Mouse (Mus musculus) midbrain, embryonic 15.5 days (tissue): ENCODE results near the gene Slc7a8. TPM values are rescaled to one million over a fixed set of nuclear protein-coding genes. Genes with fewer than 3 reads are reported as not detected.
A peak's percentile ranks its signal among the peaks of the same experiment; 100 is the strongest.

Experiments
- ATAC-seq: fragments of 200-750 bp; cut with Nextera tagmentation; replicated peaks from 2 replicates; pipeline ENCODE4 v1.8.0; 2017; ENCODE audit warnings: moderate TSS enrichment
- H3K27ac ChIP-seq: fragments of 300-500 bp; sonication (generic); 2 replicates; pipeline ENCODE4 v1.5.1; 2015; ENCODE audit warnings: mild to moderate bottlenecking, inconsistent platforms
- H3K27me3 ChIP-seq: fragments of 300-500 bp; sonication (generic); replicated peaks from 2 replicates; pipeline ENCODE4 v1.6.1; 2015; ENCODE audit warnings: inconsistent platforms
- H3K36me3 ChIP-seq: fragments of 300-500 bp; sonication (generic); replicated peaks from 2 replicates; pipeline ENCODE4 v1.6.1; 2015; ENCODE audit warnings: inconsistent platforms
- H3K4me1 ChIP-seq: fragments of 300-500 bp; sonication (generic); 2 replicates; pipeline ENCODE4 v1.6.1; 2015; ENCODE audit warnings: inconsistent platforms
- H3K4me2 ChIP-seq: fragments of 300-500 bp; sonication (generic); 2 replicates; pipeline ENCODE4 v1.6.1; 2015; ENCODE audit warnings: inconsistent platforms, mild to moderate bottlenecking, moderate library complexity
- H3K4me3 ChIP-seq: fragments of 300-500 bp; sonication (generic); 2 replicates; pipeline ENCODE4 v1.5.1; 2015; ENCODE audit warnings: mild to moderate bottlenecking, inconsistent platforms
- H3K9ac ChIP-seq: fragments of 300-500 bp; sonication (generic); 2 replicates; pipeline ENCODE4 v1.6.1; 2015; ENCODE audit warnings: mild to moderate bottlenecking, inconsistent platforms
- H3K9me3 ChIP-seq: fragments of 300-500 bp; sonication (generic); 2 replicates; pipeline ENCODE4 v1.6.1; 2016; ENCODE audit warnings: inconsistent platforms
- WGBS: fragments of 180-500 bp; shearing (Covaris S2); methylation state at CpG from one replicate; pipeline ENCODE4 v1.1.7; 2015; ENCODE audit warnings: mixed read lengths; 5-methylcytosine and 5-hydroxymethylcytosine counted together
- polyA plus RNA-seq: library from polyadenylated mRNA; unstranded; fragments of >200 nt; fragmentation: Nextera tagmentation; extraction: Ambion mirVana; gene quantifications from 2 replicates; pipeline ENCODE4 v1.2.1, GENCODE M21; 2015

The Slc7a8 gene
- polyA plus RNA-seq, 1 experiment from 2014 or later, result 9.9 TPM

GRCm38 (mm10) chr14:54728823-54729653 is 52.7 kb downstream of the Slc7a8 start:
- Histone ChIP-seq H3K9me3 (no peaks in the 10 kb centered on the region), H3K4me1 (no peaks in the 10 kb centered on the region), H3K4me3 (no peak overlapping the region), H3K9ac (no peak overlapping the region), H3K27ac (no peak overlapping the region), H3K36me3 (0 out of 2 replicates have a peak, but pooled peaks cover 2% of the 10 kb centered on the region), H3K27me3 (no peaks in the 10 kb centered on the region), H3K4me2 (no peak overlapping the region)
- no peak for ATAC-seq
- 61% methylated on average over 13 of the region's 13 CpGs for WGBS

DNA sequence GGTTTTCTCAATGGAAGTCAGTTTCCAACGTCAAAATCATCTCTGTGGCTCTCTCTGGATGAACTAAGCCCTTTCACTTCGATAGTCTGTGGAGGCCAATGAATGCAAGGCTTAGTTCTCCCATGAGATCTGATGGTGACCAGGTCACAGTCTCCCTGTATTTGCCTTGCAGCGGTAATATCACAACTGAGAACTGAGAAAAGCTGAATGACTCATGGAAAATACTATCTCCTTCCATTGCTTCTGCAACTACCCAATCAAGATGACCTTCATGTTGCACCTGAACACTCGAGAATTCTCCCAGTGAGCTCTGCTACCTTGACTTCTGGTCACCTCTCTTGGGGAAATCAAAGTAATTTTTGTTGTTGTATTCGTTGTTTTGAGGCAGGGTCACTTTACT is 54.2 kb downstream of the Slc7a8 start:
- Histone ChIP-seq H3K27ac (no peak overlapping the region), H3K9ac (no peak overlapping the region), H3K9me3 (no peaks in the 10 kb centered on the region), H3K36me3 (0 out of 2 replicates have a peak, but pooled peaks cover 2% of the 10 kb centered on the region), H3K4me3 (no peak overlapping the region), H3K4me1 (no peaks in the 10 kb centered on the region), H3K27me3 (no peaks in the 10 kb centered on the region), H3K4me2 (no peak overlapping the region)
- no peak for ATAC-seq
- 78% methylated on average over 5 of the region's 5 CpGs for WGBS

DNA sequence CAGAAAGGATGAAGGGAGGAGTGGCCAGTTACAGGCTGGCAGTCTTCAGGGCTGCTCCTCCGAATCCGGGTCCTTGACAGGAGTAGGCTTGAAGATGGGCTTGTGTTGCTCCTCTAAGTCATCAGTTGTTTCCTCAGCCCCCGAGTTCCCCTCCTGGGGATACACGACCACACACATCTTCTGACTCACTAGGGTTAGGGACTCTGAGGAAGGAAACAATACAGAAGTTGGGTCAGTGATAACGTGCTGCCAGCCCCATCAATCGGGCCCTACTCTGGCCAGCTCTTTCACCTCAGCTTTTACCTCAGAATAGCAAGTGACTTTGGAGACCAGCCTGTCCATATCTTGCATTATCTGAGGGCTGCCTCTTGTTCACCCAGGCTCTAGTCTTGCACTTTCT is 57.7 kb downstream of the Slc7a8 start:
- Histone ChIP-seq H3K4me3 (no peak overlapping the region), H3K36me3 (0 out of 2 replicates have a peak, but pooled peaks cover 2% of the 10 kb centered on the region), H3K9me3 (no peaks in the 10 kb centered on the region), H3K27ac (no peak overlapping the region), H3K4me2 (no peak overlapping the region), H3K4me1 (no peaks in the 10 kb centered on the region), H3K27me3 (no peaks in the 10 kb centered on the region), H3K9ac (no peak overlapping the region)
- ATAC-seq, result no peak
- 81% methylated on average over 6 of the region's 6 CpGs for WGBS

DNA sequence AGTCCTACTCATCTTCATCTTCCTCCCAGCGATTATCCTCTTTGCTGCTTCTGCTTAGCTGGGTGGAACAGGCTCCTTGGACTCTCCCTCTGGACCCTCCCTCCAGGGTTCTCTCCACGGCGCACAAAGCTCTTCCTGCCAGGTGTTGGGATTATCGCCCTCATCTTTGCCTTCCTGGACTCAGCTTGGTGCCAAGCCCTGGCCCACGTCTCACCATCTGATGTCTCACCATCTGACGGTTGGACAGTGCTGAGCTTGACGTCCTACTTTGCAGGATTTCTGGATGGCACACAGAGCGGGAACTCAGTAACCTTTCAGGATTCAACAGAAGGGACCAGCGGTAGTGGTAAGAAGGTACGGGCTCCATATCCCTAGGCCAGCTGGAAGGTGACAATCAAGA is 60.0 kb downstream of the Slc7a8 start:
- WGBS, result 78% methylated on average over 10 of the region's 10 CpGs
- no peak for ATAC-seq
- Histone ChIP-seq H3K9me3 (no peaks in the 10 kb centered on the region), H3K27ac (no peak overlapping the region), H3K4me1 (no peaks in the 10 kb centered on the region), H3K36me3 (0 out of 2 replicates have a peak, but pooled peaks cover 2% of the 10 kb centered on the region), H3K4me2 (no peak overlapping the region), H3K27me3 (no peaks in the 10 kb centered on the region), H3K9ac (no peak overlapping the region), H3K4me3 (no peak overlapping the region)

DNA sequence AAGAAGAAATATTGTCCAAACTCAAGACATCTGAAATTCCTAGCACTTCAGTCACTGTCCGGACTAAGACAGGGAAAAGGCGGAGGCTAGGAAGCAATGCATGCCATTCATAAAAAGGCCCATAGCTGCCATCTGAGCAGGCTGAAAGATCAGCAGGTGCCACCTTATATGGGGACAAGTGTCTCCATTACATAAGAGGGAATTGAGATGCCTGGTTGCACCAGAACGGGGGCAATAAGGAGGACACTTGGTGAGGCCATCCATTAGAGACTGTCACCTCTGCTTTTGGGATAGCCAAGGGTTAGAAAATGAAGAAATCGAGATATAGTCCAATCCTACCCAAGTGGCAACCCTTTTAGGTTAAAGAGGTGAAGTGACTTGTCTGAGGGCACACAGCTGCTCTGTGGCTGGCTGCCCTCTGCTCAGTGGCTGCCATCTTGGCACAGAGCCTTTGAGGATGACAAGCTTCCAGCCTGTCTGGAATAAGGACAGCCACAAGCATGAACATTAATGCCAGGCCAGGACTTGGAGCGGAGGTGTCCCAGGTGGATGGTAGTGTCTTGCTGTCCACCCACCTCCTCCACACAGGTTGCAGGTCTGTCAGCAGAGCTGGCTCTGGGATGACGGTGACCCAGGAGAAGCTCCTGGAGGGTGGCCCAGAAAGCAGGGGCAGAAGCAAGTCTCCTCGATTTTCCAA is 60.9 kb downstream of the Slc7a8 start:
- H3K9me3 ChIP-seq, result no peaks in the 10 kb centered on the region
- no peak overlapping the region for H3K27ac ChIP-seq
- no peaks in the 10 kb centered on the region for H3K36me3 ChIP-seq
- H3K27me3 ChIP-seq, result no peaks in the 10 kb centered on the region
- no peak overlapping the region for H3K9ac ChIP-seq
- no peak for ATAC-seq
- H3K4me1 ChIP-seq, result no peaks in the 10 kb centered on the region
- no peak overlapping the region for H3K4me3 ChIP-seq
- no peak overlapping the region for H3K4me2 ChIP-seq
- WGBS, result 86% methylated on average over 7 of the region's 7 CpGs

DNA sequence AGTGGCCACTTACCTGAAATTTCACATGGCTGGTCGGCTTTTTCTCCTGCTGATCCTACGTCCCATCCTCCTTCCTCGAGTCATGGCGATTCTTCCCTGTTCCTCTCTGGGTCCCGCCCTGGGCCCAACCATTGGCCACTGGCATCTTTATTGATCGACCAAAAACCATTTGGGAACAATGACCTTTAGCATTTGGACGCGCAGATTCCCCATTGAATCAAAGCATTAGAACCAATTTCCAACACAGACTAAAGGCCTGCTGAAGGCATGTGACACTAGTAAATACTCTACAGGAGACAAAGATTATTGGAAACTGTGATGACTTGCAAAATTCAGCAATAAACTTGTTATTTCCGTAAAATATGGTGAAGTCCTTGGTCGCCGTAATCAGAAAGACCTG is 61.7 kb downstream of the Slc7a8 start:
- H3K9me3 ChIP-seq, result no peaks in the 10 kb centered on the region
- peaks cover 4% of the 10 kb centered on the region for H3K4me1 ChIP-seq
- no peak overlapping the region for H3K4me2 ChIP-seq
- H3K27me3 ChIP-seq, result no peaks in the 10 kb centered on the region
- H3K4me3 ChIP-seq, result no peak overlapping the region
- H3K9ac ChIP-seq, result no peak overlapping the region
- no peak overlapping the region for H3K27ac ChIP-seq
- H3K36me3 ChIP-seq, result no peaks in the 10 kb centered on the region
- 94% methylated on average over 11 of the region's 11 CpGs for WGBS
- ATAC-seq, result no peak

DNA sequence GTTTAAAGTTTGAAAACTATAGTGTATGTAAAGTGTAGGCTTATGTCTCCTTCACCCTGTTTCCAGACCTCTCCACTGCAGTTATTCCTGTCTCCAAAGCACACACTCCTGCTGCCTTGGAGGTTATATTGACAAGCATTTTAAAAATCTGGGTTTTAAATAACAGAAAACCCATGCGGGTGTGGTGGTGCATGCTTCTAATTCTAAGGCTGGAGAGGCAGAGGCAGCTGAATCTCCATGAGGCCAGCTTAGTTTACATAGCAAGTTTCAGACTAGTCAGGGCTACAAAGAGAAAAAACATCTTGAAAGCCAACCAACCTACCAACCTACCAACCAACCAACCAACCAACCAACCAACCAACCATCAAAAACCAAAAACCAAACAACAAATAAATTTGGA is 66.3 kb downstream of the Slc7a8 start:
- WGBS, result 70% methylated on average over 1 of the region's 1 CpGs
- Histone ChIP-seq H3K9me3 (no peaks in the 10 kb centered on the region), H3K4me2 (peak overlapping the region; percentile 77), H3K9ac (no peak overlapping the region), H3K4me1 (peaks cover 15% of the 10 kb centered on the region), H3K4me3 (0 out of 2 replicates have a peak overlapping the region, but pooled peaks have one; percentile 43), H3K27ac (no peak overlapping the region), H3K27me3 (no peaks in the 10 kb centered on the region), H3K36me3 (no peaks in the 10 kb centered on the region)
- ATAC-seq, result no peak

- ATAC-seq, result peak; percentile 82
- Histone ChIP-seq H3K36me3 (no peaks in the 10 kb centered on the region), H3K4me2 (peak overlapping the region; percentile 77), H3K9ac (peak overlapping the region; percentile 46), H3K9me3 (no peaks in the 10 kb centered on the region), H3K4me1 (peaks cover 15% of the 10 kb centered on the region), H3K4me3 (peak overlapping the region; percentile 43), H3K27me3 (no peaks in the 10 kb centered on the region), H3K27ac (peak overlapping the region; percentile 71)
- WGBS, result 1% methylated on average over 15 of the region's 15 CpGs
Measured at GRCm38 (mm10) chr14:54714617-54715081, 67.1 kb downstream of the Slc7a8 start.

DNA sequence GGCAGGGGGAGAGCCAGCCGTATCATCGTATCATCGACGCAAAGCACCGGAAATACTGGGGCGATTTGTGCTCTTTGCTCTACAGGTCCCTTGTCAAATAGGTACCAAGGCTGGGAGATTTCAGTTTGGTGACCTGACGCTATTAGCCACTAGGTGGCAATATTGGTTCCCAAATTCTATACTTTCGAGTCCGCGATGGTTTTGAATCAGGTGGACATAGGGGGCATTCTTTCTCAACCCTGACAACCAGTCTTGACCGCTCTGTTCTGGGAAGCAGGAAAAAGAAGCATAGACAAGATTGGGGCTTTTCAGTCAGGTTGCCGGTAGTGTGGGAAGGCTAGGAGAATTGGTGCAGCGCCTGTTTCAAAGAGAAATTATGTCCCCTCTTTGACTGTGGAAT is 67.6 kb downstream of the Slc7a8 start:
- H3K9me3 ChIP-seq, result no peaks in the 10 kb centered on the region
- H3K4me3 ChIP-seq, result peak overlapping the region; percentile 43
- 2% methylated on average over 13 of the region's 13 CpGs for WGBS
- peak; percentile 85 for ATAC-seq
- no peaks in the 10 kb centered on the region for H3K27me3 ChIP-seq
- H3K27ac ChIP-seq, result peak overlapping the region; percentile 71
- peak overlapping the region; percentile 77 for H3K4me2 ChIP-seq
- no peaks in the 10 kb centered on the region for H3K36me3 ChIP-seq
- peak overlapping the region; percentile 46 for H3K9ac ChIP-seq
- H3K4me1 ChIP-seq, result peaks cover 15% of the 10 kb centered on the region

DNA sequence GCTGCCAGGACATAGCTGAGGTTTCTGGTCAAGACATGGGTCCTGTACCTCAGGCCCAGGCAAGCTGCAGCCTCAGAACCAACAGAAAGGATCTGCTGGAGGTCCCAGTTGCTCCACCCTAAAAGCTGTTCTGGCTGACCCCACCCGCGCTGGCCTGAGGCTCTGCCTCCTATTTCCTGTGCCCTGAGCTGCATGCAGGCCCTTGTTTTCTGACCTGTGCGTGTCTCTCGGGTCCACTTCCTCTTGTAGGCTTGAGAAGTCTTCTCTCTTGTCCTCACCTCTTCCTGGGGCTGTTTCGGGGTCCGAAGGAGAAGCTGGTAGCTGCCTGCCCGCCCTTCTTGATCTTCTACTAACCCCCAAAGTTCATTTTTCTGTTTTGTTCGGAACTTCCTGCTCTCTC is 68.9 kb downstream of the Slc7a8 start:
- H3K4me3 ChIP-seq, result no peak overlapping the region
- ATAC-seq, result no peak
- H3K4me2 ChIP-seq, result no peak overlapping the region
- no peaks in the 10 kb centered on the region for H3K36me3 ChIP-seq
- 76% methylated on average over 8 of the region's 8 CpGs for WGBS
- no peaks in the 10 kb centered on the region for H3K27me3 ChIP-seq
- no peaks in the 10 kb centered on the region for H3K9me3 ChIP-seq
- no peak overlapping the region for H3K9ac ChIP-seq
- H3K4me1 ChIP-seq, result peaks cover 15% of the 10 kb centered on the region
- no peak overlapping the region for H3K27ac ChIP-seq

- WGBS, result 83% methylated on average over 7 of the region's 7 CpGs
- Histone ChIP-seq H3K27ac (no peak within 1 kb of the TSS), H3K4me2 (no peak within 1 kb of the TSS)
Measured at GRCm38 (mm10) chr14:54712074-54712473, 69.7 kb downstream of the Slc7a8 start, which contains the start of gene Cebpe. Gene Cebpe, minus strand, starts transcription at chr14:54712174.

GRCm38 (mm10) chr14:54709054-54709453 is 72.7 kb downstream of the Slc7a8 start:
- H3K27ac ChIP-seq, result no peak overlapping the region
- H3K9ac ChIP-seq, result no peak overlapping the region
- no peaks in the 10 kb centered on the region for H3K36me3 ChIP-seq
- no peak for ATAC-seq
- WGBS, result 84% methylated on average over 9 of the region's 9 CpGs
- no peaks in the 10 kb centered on the region for H3K27me3 ChIP-seq
- no peak overlapping the region for H3K4me3 ChIP-seq
- H3K4me2 ChIP-seq, result no peak overlapping the region
- no peaks in the 10 kb centered on the region for H3K9me3 ChIP-seq
- peaks cover 2% of the 10 kb centered on the region; the same call in 1 of the 2 replicates for H3K4me1 ChIP-seq

More at GRCm38 (mm10) chr14:54712074-54712473, 69.7 kb downstream of the Slc7a8 start, which contains the start of gene Cebpe:
- Histone ChIP-seq H3K9me3 (no peaks in the 10 kb centered on the region), H3K9ac (no peak within 1 kb of the TSS), H3K27me3 (no peaks in the 10 kb centered on the region), H3K4me1 (peaks cover 15% of the 10 kb centered on the region), H3K4me3 (no peak within 1 kb of the TSS), H3K36me3 (no peaks in the 10 kb centered on the region)
- ATAC-seq, result no peak
